Mouse (Mus musculus): ENCODE measurements around the gene Lmcd1.
"Not testable (repeated sequence)": the region's sequence is repeated elsewhere in the genome, so short reads cannot be mapped to it uniquely, and the experiment has no call there.

DNA sequence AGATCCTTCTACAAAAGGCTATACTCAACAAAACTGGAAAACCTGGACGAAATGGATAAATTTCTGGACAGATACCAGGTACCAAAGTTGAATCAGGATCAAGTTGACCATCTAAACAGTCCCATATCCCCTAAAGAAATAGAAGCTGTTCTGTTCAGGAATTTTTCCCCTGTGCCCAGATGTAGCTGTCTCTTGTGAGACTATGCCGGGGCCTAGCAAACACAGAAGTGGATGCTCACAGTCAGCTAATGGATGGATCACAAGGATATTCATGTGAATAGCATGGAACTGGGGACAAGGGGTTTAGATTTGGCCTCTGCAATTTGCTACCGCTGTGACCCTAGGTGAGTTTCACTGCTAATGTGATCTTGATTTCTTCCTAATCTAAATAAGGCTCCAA lies 19.6 kb upstream of the Lmcd1 start:
- not testable (repeated sequence) for TF ChIP-seq CTCF (IDR thresholded peaks at IDR 0.05; ENCODE audit: low read depth, low read length); POLR2A (IDR thresholded peaks at IDR 0.05; ENCODE audit: borderline replicate concordance, low read depth, low read length)
